Mouse (Mus musculus): ENCODE data around the gene Gpr18.

DNA sequence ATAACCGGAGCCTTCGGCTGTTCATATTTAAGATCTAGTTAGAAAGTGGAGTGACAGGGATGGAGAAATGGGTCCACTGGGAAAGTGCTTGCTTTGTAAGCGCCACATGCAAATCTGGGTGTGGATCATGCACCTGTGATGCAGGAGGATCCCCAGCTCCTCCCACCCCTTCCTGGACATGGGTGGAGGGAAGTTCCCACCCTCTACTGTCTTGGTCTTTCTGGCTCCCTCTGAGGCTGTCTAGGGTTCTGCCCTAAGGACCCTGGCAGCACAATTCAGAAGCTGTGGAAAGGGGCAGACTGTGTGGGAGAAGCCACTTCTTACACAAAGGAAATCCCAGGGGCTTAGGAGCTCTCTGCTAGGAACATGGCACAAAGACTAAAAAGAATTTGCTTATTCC lies 16.0 kb upstream of the Gpr18 start:
- no peak for TF ChIP-seq CTCF (IDR thresholded peaks at IDR 0.05; ENCODE audit: control insufficient read depth, insufficient read depth, insufficient replicate concordance, low read depth, low read length)
- no peak for TF ChIP-seq POLR2A (IDR thresholded peaks at IDR 0.05; ENCODE audit: control insufficient read depth, low read depth, low read length)

Data from testis, adult 2 months (tissue).